Mouse (Mus musculus) heart, adult 2 months (tissue): ENCODE results near the gene Gm44805. TPM values are rescaled to one million over a fixed set of nuclear protein-coding genes. Genes with fewer than 3 reads are reported as not detected.
A peak's percentile ranks its signal among the peaks of the same experiment; 100 is the strongest.

Experiments
- DNase-seq, 2 experiments: peaks; one replicate each; pipeline ENCODE4 v3.0.0; 2021
- H3K27ac ChIP-seq: fragments of 200-600 bp; 2 replicates; pipeline ENCODE4 v1.8.1; 2022
- H3K27me3 ChIP-seq: fragments of 200-500 bp; 2 replicates; pipeline ENCODE4 v1.6.1; 2012; ENCODE audit warnings: mild to moderate bottlenecking, low read length, inconsistent platforms, mixed read lengths; ENCODE audit not compliant: control insufficient read depth, insufficient read depth
- H3K36me3 ChIP-seq: fragments of 200-500 bp; 2 replicates; pipeline ENCODE4 v1.6.1; 2012; ENCODE audit warnings: low read length, inconsistent platforms; ENCODE audit not compliant: control insufficient read depth, insufficient read depth
- H3K4me1 ChIP-seq: fragments of 200-500 bp; 2 replicates; pipeline ENCODE4 v1.6.1; 2011; ENCODE audit warnings: low read length; ENCODE audit not compliant: control insufficient read depth, insufficient read depth
- H3K4me3 ChIP-seq: fragments of 200-600 bp; 2 replicates; pipeline ENCODE4 v1.8.1; 2022
- H3K79me2 ChIP-seq: fragments of 200-500 bp; replicated peaks from 2 replicates; pipeline ENCODE4 v1.6.1; 2012; ENCODE audit warnings: mild to moderate bottlenecking, inconsistent platforms, low read length, moderate library complexity, mixed read lengths; ENCODE audit not compliant: control insufficient read depth, insufficient read depth
- H3K9ac ChIP-seq: fragments of 200-500 bp; 2 replicates; pipeline ENCODE4 v1.6.1; 2012; ENCODE audit warnings: low read depth, mild to moderate bottlenecking, control low read depth, inconsistent platforms, low read length, mixed read lengths
- CTCF ChIP-seq: fragments of 200-600 bp; IDR thresholded peaks from 2 replicates; pipeline ENCODE4 v1.8.1; 2022; ENCODE audit warnings: antibody characterized with exemption, mild to moderate bottlenecking, moderate library complexity
- EP300 ChIP-seq: fragments of 200-500 bp; IDR thresholded peaks from 2 replicates; pipeline ENCODE4 v1.6.1; 2011; ENCODE audit warnings: low read depth, low read length, control low read depth; ENCODE audit not compliant: insufficient read depth
- POLR2A ChIP-seq: fragments of 200-500 bp; IDR thresholded peaks from 2 replicates; pipeline ENCODE4 v1.6.1; 2011; ENCODE audit warnings: mild to moderate bottlenecking, low read depth, low read length, control low read depth; ENCODE audit not compliant: insufficient read depth
- WGBS: fragments of 180-500 bp; shearing (Covaris S2); methylation state at CpG from one replicate; pipeline ENCODE4 v1.1.7; 2018; 5-methylcytosine and 5-hydroxymethylcytosine counted together
- intact Hi-C: fragments of 180-260 bp; cut with DNase I; formaldehyde crosslinking; loops from one replicate; pipeline ENCODE4 v1.15.1; 2025
- polyA plus RNA-seq: library from polyadenylated mRNA; depleted of rRNA; stranded (reverse); fragments of >200 nt; gene quantifications from 2 replicates; pipeline ENCODE4 v1.2.3, GENCODE M21; 2012
- total RNA-seq, 2 experiments: library from RNA; stranded (reverse); gene quantifications; 2 replicates each; pipeline ENCODE4 v1.2.3; 2021

Gm44805 gene
- total and polyA plus RNA-seq, 3 experiments = not detected

GRCm38 (mm10) chr7:19713196-19713595 lies 32.0 kb upstream of the Gm44805 start:
- Histone ChIP-seq H3K36me3 (no peaks in the 10 kb centered on the region), H3K4me1 (peaks cover 2% of the 10 kb centered on the region), H3K79me2 (no peaks in the 10 kb centered on the region), H3K9ac (no peak overlapping the region), H3K4me3 (no peak overlapping the region), H3K27ac (no peak overlapping the region), H3K27me3 (no peaks in the 10 kb centered on the region)
- TF ChIP-seq CTCF = peak; percentile 67
- TF ChIP-seq EP300 = no peak
- TF ChIP-seq POLR2A = no peak
- WGBS = 36% methylated on average over 4 of the region's 4 CpGs
- intact Hi-C loops = loop anchor here (1.0 kb wide), 1 partner anchor 44 kb away; no protein-coding TSS in a partner anchor
- DNase-seq = no peak

DNA sequence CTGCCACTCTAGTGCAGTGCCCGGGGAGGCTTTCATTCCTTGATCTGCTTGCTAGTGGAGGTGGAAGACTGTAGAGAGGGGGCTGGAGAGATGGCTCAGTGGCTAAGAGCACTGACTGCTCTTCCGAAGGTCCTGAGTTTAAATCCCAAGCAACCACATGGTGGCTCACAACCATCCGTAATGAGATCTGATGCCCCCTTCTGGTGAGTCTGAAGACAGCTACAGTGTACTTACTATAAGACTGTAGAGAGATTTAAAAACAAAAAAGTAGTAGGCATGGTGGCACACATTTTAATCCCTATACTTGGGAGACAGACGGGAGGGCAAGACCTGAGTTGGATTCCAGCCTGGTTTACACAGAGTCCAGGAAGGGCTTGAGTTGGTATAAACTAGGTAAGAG lies 31.2 kb upstream of the Gm44805 start:
- 57% methylated on average over 4 of the region's 4 CpGs for WGBS
- intact Hi-C loops = no loop called here
- Histone ChIP-seq H3K27me3 (no peaks in the 10 kb centered on the region), H3K36me3 (no peaks in the 10 kb centered on the region), H3K4me3 (no peak overlapping the region), H3K9ac (no peak overlapping the region), H3K4me1 (peaks cover 2% of the 10 kb centered on the region), H3K27ac (no peak overlapping the region), H3K79me2 (no peaks in the 10 kb centered on the region)
- no peak for DNase-seq
- peak; percentile 68 for TF ChIP-seq CTCF
- no peak for TF ChIP-seq POLR2A
- no peak for TF ChIP-seq EP300

- WGBS = 90% methylated on average over 10 of the region's 10 CpGs
- Histone ChIP-seq H3K4me3 (no peak overlapping the region), H3K9ac (no peak overlapping the region), H3K27me3 (no peaks in the 10 kb centered on the region), H3K36me3 (no peaks in the 10 kb centered on the region), H3K4me1 (peaks cover 2% of the 10 kb centered on the region), H3K27ac (no peak overlapping the region), H3K79me2 (no peaks in the 10 kb centered on the region)
- no peak for DNase-seq
- intact Hi-C loops = no loop called here
- TF ChIP-seq EP300 = no peak
Measured at GRCm38 (mm10) chr7:19710650-19711049, 29.4 kb upstream of the Gm44805 start.

DNA sequence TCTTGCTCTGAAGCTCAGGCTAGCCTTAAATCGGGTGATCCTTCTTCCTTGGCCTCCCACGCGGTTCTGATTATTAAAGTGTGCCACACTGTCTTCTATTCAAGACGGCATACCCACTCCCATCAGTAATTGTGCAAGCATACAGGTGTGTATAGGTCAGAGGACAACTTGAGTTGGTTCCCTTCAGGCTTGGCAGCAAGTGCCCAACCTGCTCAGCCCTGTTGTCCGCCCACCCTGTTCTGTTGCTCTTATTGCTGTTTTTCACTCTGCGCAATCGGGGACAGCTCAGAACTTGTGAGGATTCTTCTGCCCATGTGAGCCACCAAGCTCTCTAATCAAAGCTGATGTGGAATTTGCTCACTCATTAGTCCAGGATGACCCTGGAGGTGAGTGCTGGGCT lies 24.0 kb upstream of the Gm44805 start:
- no peak for DNase-seq
- Histone ChIP-seq H3K9ac (no peak overlapping the region), H3K27me3 (no peaks in the 10 kb centered on the region), H3K27ac (no peak overlapping the region), H3K4me3 (no peak overlapping the region), H3K79me2 (no peaks in the 10 kb centered on the region), H3K4me1 (peaks cover 9% of the 10 kb centered on the region), H3K36me3 (no peaks in the 10 kb centered on the region; the same call in 1 of the 2 replicates)
- intact Hi-C loops = loop anchor here (10.0 kb wide), 1 partner anchor 110 kb away; no protein-coding TSS in a partner anchor
- TF ChIP-seq EP300 = no peak
- no peak for TF ChIP-seq CTCF
- no peak for TF ChIP-seq POLR2A
- WGBS = 93% methylated on average over 7 of the region's 7 CpGs

GRCm38 (mm10) chr7:19704475-19704874 lies 23.3 kb upstream of the Gm44805 start:
- H3K36me3 ChIP-seq = no peaks in the 10 kb centered on the region; the same call in 1 of the 2 replicates

GRCm38 (mm10) chr7:19702859-19703555 lies 21.8 kb upstream of the Gm44805 start:
- no peaks in the 10 kb centered on the region; the same call in 1 of the 2 replicates for H3K36me3 ChIP-seq
- WGBS = 94% methylated on average over 16 of the region's 16 CpGs
- DNase-seq = no peak
- H3K27me3 ChIP-seq = no peaks in the 10 kb centered on the region
- H3K27ac ChIP-seq = no peak overlapping the region
- no peak overlapping the region for H3K4me3 ChIP-seq
- intact Hi-C loops = loop anchor here (5.0 to 10.0 kb wide), 2 partner anchors 108 to 301 kb away; partner anchors contain the start of genes Ckm and Klc3
- TF ChIP-seq EP300 (no peak), CTCF (no peak), POLR2A (no peak)
- no peaks in the 10 kb centered on the region for H3K79me2 ChIP-seq
- no peak overlapping the region for H3K9ac ChIP-seq
- peaks cover 15% of the 10 kb centered on the region for H3K4me1 ChIP-seq

More at GRCm38 (mm10) chr7:19704475-19704874, 23.3 kb upstream of the Gm44805 start:
- 91% methylated on average over 4 of the region's 4 CpGs for WGBS
- peaks cover 13% of the 10 kb centered on the region for H3K4me1 ChIP-seq
- H3K4me3 ChIP-seq = no peak overlapping the region
- TF ChIP-seq POLR2A (no peak), CTCF (no peak), EP300 (no peak)
- H3K9ac ChIP-seq = no peak overlapping the region
- no peak for DNase-seq
- no peaks in the 10 kb centered on the region for H3K27me3 ChIP-seq
- intact Hi-C loops = loop anchor here (5.0 to 10.0 kb wide), 2 partner anchors 110 to 302 kb away; partner anchors contain the start of genes Ckm and Klc3
- no peaks in the 10 kb centered on the region for H3K79me2 ChIP-seq
- no peak overlapping the region for H3K27ac ChIP-seq
